ENCODE assay signal across 12 mouse cellular contexts in the genomic region with DNA sequence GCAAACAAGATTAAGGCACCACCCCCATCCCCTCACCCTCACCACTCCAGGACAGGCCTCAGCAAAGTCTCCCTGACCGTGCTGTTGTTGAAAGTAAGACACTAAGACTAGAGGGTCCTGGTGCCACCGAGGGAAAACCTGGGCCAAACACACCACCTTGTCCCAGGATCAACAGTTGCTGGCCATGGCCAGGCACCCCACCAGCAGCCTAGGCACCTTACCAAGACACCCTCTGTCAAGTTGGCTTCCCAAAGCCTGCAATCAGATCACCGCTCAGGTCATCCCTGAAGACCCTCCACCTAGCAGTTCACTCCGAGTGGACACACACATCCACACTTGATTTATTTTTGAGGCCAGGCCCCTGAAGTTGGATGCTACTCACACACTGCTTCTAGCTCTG. TPM values are rescaled to one million over a fixed set of nuclear protein-coding genes. Genes with fewer than 3 reads are reported as not detected.
DNase-seq lines count a peak whose midpoint lies in the region; ATAC-seq and TF ChIP-seq lines count a peak whose summit lies in the region.
"Had no signal": no experiment of that assay in that cellular context is flagged by ENCODE, and none has a peak within 500 bp of the region (broad histone marks: within the 10 kb centered on the region; RNA-seq: fewer than 3 reads in every experiment).

No protein-coding gene starts in this region.

- peak overlapping the region; percentile 74 for H3K4me2 ChIP-seq in embryonic facial prominence, embryonic 13.5 days
- H3K4me2 ChIP-seq in hindbrain, postnatal 0 days (ENCODE audit: low read depth, low read length), result peak overlapping the region; percentile 69
- 0 out of 2 replicates have a peak overlapping the region, but pooled peaks have one; percentile 76 for H3K4me2 ChIP-seq in stomach, embryonic 14.5 days (replicated peaks; ENCODE audit: low read depth, low read length)
- H3K4me2 ChIP-seq in heart, embryonic 11.5 days, result no peak overlapping the region

- no peak for DNase-seq in left cerebral cortex, adult 2 months (ENCODE audit: extremely low spot score in 1 of 2, low spot score in 2 of 2)
- DNase-seq in left cerebral cortex, postnatal 10 days (ENCODE audit: extremely low spot score in 1 of 2, low spot score in 2 of 2), result no peak
- no peak for DNase-seq in hindbrain, postnatal 0 days (ENCODE audit: low spot score)
- DNase-seq in right cerebral cortex, adult 18-20 months, result no peak
- no peak for DNase-seq in spleen, postnatal 10 days (ENCODE audit: low spot score in 2 of 2)
- DNase-seq: heart, adult 2 months; right cerebral cortex, postnatal 25 days had no signal

- H3K36me3 ChIP-seq in embryonic facial prominence, embryonic 13.5 days, result no peaks in the 10 kb centered on the region
- no peaks in the 10 kb centered on the region for H3K36me3 ChIP-seq in hindbrain, postnatal 0 days (ENCODE audit: insufficient read depth, low read length)
- no peaks in the 10 kb centered on the region for H3K36me3 ChIP-seq in stomach, embryonic 14.5 days (ENCODE audit: control insufficient read depth, insufficient read depth, low read length)
- no peaks in the 10 kb centered on the region for H3K36me3 ChIP-seq in heart, embryonic 11.5 days (ENCODE audit: control insufficient read depth, insufficient read depth, low read length)
- H3K36me3 ChIP-seq: lung, embryonic 15.5 days had no signal

- WGBS in embryonic facial prominence, embryonic 13.5 days, result 48% methylated on average over 4 of the region's 4 CpGs
- WGBS in hindbrain, postnatal 0 days, result 37% methylated on average over 4 of the region's 4 CpGs
- 48% methylated on average over 4 of the region's 4 CpGs for WGBS in stomach, embryonic 14.5 days
- 33% methylated on average over 4 of the region's 4 CpGs for WGBS in heart, embryonic 11.5 days (ENCODE audit: insufficient replicate concordance)

- no peak for ATAC-seq in embryonic facial prominence, embryonic 13.5 days (ENCODE audit: insufficient number of reproducible peaks, insufficient read depth, low FRiP score, low TSS enrichment, low read depth)
- no peak for ATAC-seq in hindbrain, postnatal 0 days
- no peak for ATAC-seq in stomach, embryonic 14.5 days (ENCODE audit: insufficient number of reproducible peaks, insufficient read depth, low FRiP score, low read depth)
- ATAC-seq in heart, embryonic 11.5 days (replicated peaks; ENCODE audit: insufficient number of reproducible peaks, low FRiP score, low TSS enrichment), result no peak

- intact Hi-C loops in left cerebral cortex, adult 2 months (cut with DNase I), result loop anchor here (5.0 kb wide), 1 partner anchor 89 kb away; no protein-coding TSS in a partner anchor
- intact Hi-C loops in left cerebral cortex, postnatal 10 days (cut with DNase I), result loop anchor here (5.0 kb wide), 2 partner anchors 54 to 89 kb away; no protein-coding TSS in a partner anchor

- H3K27me3 ChIP-seq in embryonic facial prominence, embryonic 13.5 days, result no peaks in the 10 kb centered on the region
- H3K27me3 ChIP-seq in hindbrain, postnatal 0 days (ENCODE audit: insufficient read depth, low read length), result no peaks in the 10 kb centered on the region
- H3K27me3 ChIP-seq in stomach, embryonic 14.5 days (ENCODE audit: control insufficient read depth, insufficient read depth, low read length), result no peaks in the 10 kb centered on the region
- 0 out of 2 replicates have a peak, but pooled peaks cover 5% of the 10 kb centered on the region for H3K27me3 ChIP-seq in heart, embryonic 11.5 days (ENCODE audit: control insufficient read depth, insufficient read depth, low read length)
- H3K27me3 ChIP-seq: CH12.LX; lung, embryonic 15.5 days had no signal

- TF ChIP-seq CTCF in left cerebral cortex, adult 2 months (IDR thresholded peaks at IDR 0.05), result no peak
- TF ChIP-seq CTCF in hindbrain, postnatal 0 days (IDR thresholded peaks at IDR 0.05; ENCODE audit: low read depth), result no peak

- no peak overlapping the region for H3K27ac ChIP-seq in left cerebral cortex, adult 2 months
- no peak overlapping the region for H3K27ac ChIP-seq in embryonic facial prominence, embryonic 13.5 days
- no peak overlapping the region for H3K27ac ChIP-seq in hindbrain, postnatal 0 days
- H3K27ac ChIP-seq in stomach, embryonic 14.5 days (ENCODE audit: low read length), result no peak overlapping the region
- H3K27ac ChIP-seq in heart, embryonic 11.5 days (ENCODE audit: low read depth, low read length), result no peak overlapping the region
- H3K27ac ChIP-seq: heart, adult 2 months; lung, embryonic 15.5 days had no signal

- peak overlapping the region; percentile 68; the same call in 1 of the 2 replicates for H3K4me3 ChIP-seq in left cerebral cortex, adult 2 months
- no peak overlapping the region for H3K4me3 ChIP-seq in embryonic facial prominence, embryonic 13.5 days
- peak overlapping the region; percentile 57; the same call in 1 of the 2 replicates for H3K4me3 ChIP-seq in hindbrain, postnatal 0 days (ENCODE audit: low read length)
- no peak overlapping the region for H3K4me3 ChIP-seq in stomach, embryonic 14.5 days (ENCODE audit: low read depth, low read length)
- no peak overlapping the region for H3K4me3 ChIP-seq in heart, embryonic 11.5 days (ENCODE audit: low read depth, low read length)
- H3K4me3 ChIP-seq: heart, adult 2 months; lung, embryonic 15.5 days had no signal

- H3K4me1 ChIP-seq in embryonic facial prominence, embryonic 13.5 days, result peaks cover 36% of the 10 kb centered on the region
- H3K4me1 ChIP-seq in hindbrain, postnatal 0 days (ENCODE audit: insufficient read depth, low read length), result peaks cover 18% of the 10 kb centered on the region
- peaks cover 20% of the 10 kb centered on the region for H3K4me1 ChIP-seq in stomach, embryonic 14.5 days (ENCODE audit: control insufficient read depth, insufficient read depth, low read length)
- peaks cover 8% of the 10 kb centered on the region; the same call in 1 of the 2 replicates for H3K4me1 ChIP-seq in heart, embryonic 11.5 days (ENCODE audit: control insufficient read depth, insufficient read depth, low read length)

- no peaks in the 10 kb centered on the region for H3K9me3 ChIP-seq in embryonic facial prominence, embryonic 13.5 days
- no peaks in the 10 kb centered on the region for H3K9me3 ChIP-seq in hindbrain, postnatal 0 days (ENCODE audit: low read length)
- H3K9me3 ChIP-seq in stomach, embryonic 14.5 days (ENCODE audit: control insufficient read depth, low read depth, low read length), result no peaks in the 10 kb centered on the region
- H3K9me3 ChIP-seq in heart, embryonic 11.5 days (replicated peaks; ENCODE audit: control insufficient read depth, low read length), result no peaks in the 10 kb centered on the region
- H3K9me3 ChIP-seq: lung, embryonic 15.5 days had no signal

- peak overlapping the region; percentile 96; the same call in 1 of the 2 replicates for H3K9ac ChIP-seq in embryonic facial prominence, embryonic 13.5 days
- no peak overlapping the region for H3K9ac ChIP-seq in hindbrain, postnatal 0 days (replicated peaks; ENCODE audit: low read length)
- H3K9ac ChIP-seq in stomach, embryonic 14.5 days (replicated peaks; ENCODE audit: low read depth, low read length), result no peak overlapping the region
- no peak overlapping the region for H3K9ac ChIP-seq in heart, embryonic 11.5 days (ENCODE audit: low read depth, low read length)
- H3K9ac ChIP-seq: lung, embryonic 15.5 days had no signal

RNA-seq across cellular contexts. Expression of gene D630045J12Rik, which starts 2.3 kb away (rescaled TPM):
- total RNA-seq in left cerebral cortex, adult 2 months (2021), result 10 to 100 TPM; 46.0 to 49.9 TPM
- 10 to 100 TPM; 36.6 to 37.1 TPM for total RNA-seq in left cerebral cortex, postnatal 10 days (2021)
- 7.7 and 8.3 TPM in 2 replicates for polyA plus RNA-seq in embryonic facial prominence, embryonic 13.5 days (2015; fragmentation: Nextera tagmentation; extraction: Ambion mirVana)
- 31.9 and 32.0 TPM in 2 replicates for total RNA-seq in hindbrain, postnatal 0 days (2014; rRNA removed)
- polyA plus RNA-seq in hindbrain, postnatal 0 days (2015; fragmentation: Nextera tagmentation; extraction: Ambion mirVana), result 6.4 and 7.6 TPM in 2 replicates
- polyA plus RNA-seq in stomach, embryonic 14.5 days (2014; fragmentation: Nextera tagmentation; extraction: Ambion mirVana), result 6.7 and 8.1 TPM in 2 replicates
- polyA plus RNA-seq in heart, embryonic 11.5 days (2014; fragmentation: Nextera tagmentation; extraction: Ambion mirVana), result 3.3 and 3.7 TPM in 2 replicates

RNA-seq across cellular contexts. Expression of gene Zc3hav1l, which starts 47.6 kb away (rescaled TPM):
- total RNA-seq in left cerebral cortex, adult 2 months (2021), result 1 to 10 TPM; 3.2 to 3.4 TPM
- total RNA-seq in left cerebral cortex, postnatal 10 days (2021), result 1 to 10 TPM; 2.9 to 3.5 TPM
- 13.7 and 15.6 TPM in 2 replicates for polyA plus RNA-seq in embryonic facial prominence, embryonic 13.5 days (2015; fragmentation: Nextera tagmentation; extraction: Ambion mirVana)
- total RNA-seq in hindbrain, postnatal 0 days (2014; rRNA removed), result 6.1 and 7.9 TPM in 2 replicates
- polyA plus RNA-seq in hindbrain, postnatal 0 days (2015; fragmentation: Nextera tagmentation; extraction: Ambion mirVana), result 2.7 and 2.9 TPM in 2 replicates
- polyA plus RNA-seq in stomach, embryonic 14.5 days (2014; fragmentation: Nextera tagmentation; extraction: Ambion mirVana), result 13.3 and 14.8 TPM in 2 replicates
- 10.4 and 11.6 TPM in 2 replicates for polyA plus RNA-seq in heart, embryonic 11.5 days (2014; fragmentation: Nextera tagmentation; extraction: Ambion mirVana)

Comparison
In these comparisons a context has a peak if more than half of its experiments do, and no peak if none do; other contexts are left out.
1. H3K4me3 ChIP-seq: peak in left cerebral cortex, adult 2 months (single experiment) and hindbrain, postnatal 0 days (single experiment); none in embryonic facial prominence, embryonic 13.5 days (single experiment), stomach, embryonic 14.5 days (single experiment) and heart, embryonic 11.5 days (single experiment).